Mouse (Mus musculus) forebrain, embryonic 13.5 days (tissue): ENCODE data around the gene Cox20. TPM values are rescaled to one million over a fixed set of nuclear protein-coding genes. Genes with fewer than 3 reads are reported as not detected.
"Not testable (repeated sequence)": the region's sequence is repeated elsewhere in the genome, so short reads cannot be mapped to it uniquely, and the experiment has no call there.

Experiments
- ATAC-seq: fragments of 200-750 bp; cut with Nextera tagmentation; 2 replicates; pipeline ENCODE4 v1.8.0; 2017
- H3K27ac ChIP-seq: fragments of 300-500 bp; sonication (generic); 2 replicates; pipeline ENCODE4 v1.5.1; 2015; ENCODE audit warnings: inconsistent platforms, mild to moderate bottlenecking, moderate library complexity
- H3K27me3 ChIP-seq: fragments of 300-500 bp; sonication (generic); 2 replicates; pipeline ENCODE4 v1.6.1; 2015; ENCODE audit warnings: mild to moderate bottlenecking, inconsistent platforms
- H3K36me3 ChIP-seq: fragments of 300-500 bp; sonication (generic); 2 replicates; pipeline ENCODE4 v1.6.1; 2015; ENCODE audit warnings: mild to moderate bottlenecking, inconsistent platforms; ENCODE audit not compliant: poor library complexity, severe bottlenecking
- H3K4me1 ChIP-seq: fragments of 300-500 bp; sonication (generic); 2 replicates; pipeline ENCODE4 v1.6.1; 2015; ENCODE audit warnings: inconsistent platforms
- H3K4me2 ChIP-seq: fragments of 300-500 bp; sonication (generic); 2 replicates; pipeline ENCODE4 v1.6.1; 2015; ENCODE audit warnings: inconsistent platforms, mild to moderate bottlenecking, moderate library complexity
- H3K4me3 ChIP-seq: fragments of 300-500 bp; sonication (generic); 2 replicates; pipeline ENCODE4 v1.5.1; 2015; ENCODE audit warnings: mild to moderate bottlenecking, inconsistent platforms
- H3K9ac ChIP-seq: fragments of 300-500 bp; sonication (generic); 2 replicates; pipeline ENCODE4 v1.6.1; 2015; ENCODE audit warnings: mild to moderate bottlenecking, inconsistent platforms
- H3K9me3 ChIP-seq: fragments of 300-500 bp; sonication (generic); replicated peaks from 2 replicates; pipeline ENCODE4 v1.6.1; 2016; ENCODE audit warnings: inconsistent platforms
- WGBS: fragments of 180-500 bp; shearing (Covaris S2); methylation state at CpG from one replicate; pipeline ENCODE4 v1.1.7; 2015; 5-methylcytosine and 5-hydroxymethylcytosine counted together
- polyA plus RNA-seq: library from polyadenylated mRNA; unstranded; fragments of >200 nt; fragmentation: Nextera tagmentation; extraction: Ambion mirVana; gene quantifications from 2 replicates; pipeline ENCODE4 v1.2.1, GENCODE M21; 2015

Gene Cox20
- 146 and 191 TPM in 2 replicates for polyA plus RNA-seq

DNA sequence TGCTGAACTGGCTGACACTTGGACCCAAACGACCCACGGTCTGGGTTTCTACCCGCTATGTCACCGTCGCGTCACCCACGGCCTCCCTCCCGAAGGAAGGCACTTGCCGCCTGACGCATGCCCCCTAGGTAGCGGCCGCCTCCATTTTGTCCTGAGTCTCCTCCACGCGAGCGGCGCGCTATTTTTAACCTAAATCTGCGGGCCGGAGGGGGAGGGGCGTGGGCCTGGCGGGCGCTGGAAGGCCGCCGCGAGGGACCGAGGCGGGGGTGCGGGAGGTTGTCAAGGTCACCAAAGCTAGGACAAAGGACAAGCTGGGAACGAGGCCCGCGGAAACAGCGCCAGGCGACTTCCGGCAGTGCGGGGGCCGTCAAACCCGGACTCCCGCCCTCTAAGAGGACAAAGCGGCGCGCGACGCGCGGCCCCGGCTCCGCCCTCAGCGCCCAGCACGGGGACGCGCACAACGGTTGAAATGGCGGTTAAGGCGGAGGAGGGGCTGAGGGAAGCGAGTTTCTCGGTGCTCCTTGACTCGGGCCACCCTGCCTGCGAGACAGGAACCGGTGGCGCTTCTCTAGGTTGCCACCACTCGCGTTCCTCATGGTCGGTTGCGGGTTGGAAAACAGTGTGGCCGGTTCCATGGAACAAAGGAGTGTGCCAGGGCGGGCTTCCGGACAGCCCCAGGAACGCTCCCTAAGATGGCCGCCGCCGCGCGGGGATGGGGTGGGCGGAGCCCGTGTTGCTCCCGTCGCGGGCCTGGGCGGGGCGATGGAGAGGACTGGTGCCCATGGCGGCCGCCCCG lies at the start of gene Cox20:
Cox20 (plus strand) TSS at position 742 of the 796 bp plus-strand sequence.
- Histone ChIP-seq H3K4me1 (peaks cover 30% of the 10 kb centered on the region), H3K27me3 (no peaks in the 10 kb centered on the region), H3K27ac (peak within 1 kb of the TSS; percentile 100), H3K4me3 (peak within 1 kb of the TSS; percentile 67), H3K36me3 (peaks cover 26% of the 10 kb centered on the region), H3K4me2 (peak within 1 kb of the TSS; percentile 88), H3K9ac (peak within 1 kb of the TSS; percentile 92), H3K9me3 (no peaks in the 10 kb centered on the region)
- 0% methylated on average over 71 of the region's 83 CpGs for WGBS
- ATAC-seq = peak; percentile 95

DNA sequence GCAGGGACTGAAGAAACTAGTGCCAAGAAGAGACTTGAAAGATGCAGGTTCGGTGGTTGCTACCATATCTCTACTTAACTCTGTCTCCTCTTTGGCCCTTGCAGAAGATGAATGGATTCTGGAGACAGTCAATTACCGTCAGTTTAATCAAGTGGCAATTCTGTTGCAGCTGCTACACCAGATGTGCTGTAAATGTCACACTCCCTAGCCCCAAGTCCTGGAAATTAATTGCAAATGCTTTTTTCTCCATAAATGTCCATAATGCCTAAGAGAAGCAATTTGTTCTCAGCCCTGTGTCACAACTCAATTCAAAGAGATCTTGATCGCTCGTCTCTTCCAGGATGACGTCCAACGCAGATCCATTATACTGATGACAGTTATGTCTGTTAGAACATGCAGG lies 48.3 kb upstream of the Cox20 start:
- no peak for ATAC-seq
- Histone ChIP-seq H3K36me3 (no peaks in the 10 kb centered on the region), H3K9me3 (no peaks in the 10 kb centered on the region), H3K4me3 (no peak overlapping the region), H3K27ac (no peak overlapping the region), H3K4me2 (no peak overlapping the region), H3K9ac (no peak overlapping the region), H3K4me1 (no peaks in the 10 kb centered on the region), H3K27me3 (no peaks in the 10 kb centered on the region)
- WGBS = 80% methylated on average over 6 of the region's 6 CpGs

DNA sequence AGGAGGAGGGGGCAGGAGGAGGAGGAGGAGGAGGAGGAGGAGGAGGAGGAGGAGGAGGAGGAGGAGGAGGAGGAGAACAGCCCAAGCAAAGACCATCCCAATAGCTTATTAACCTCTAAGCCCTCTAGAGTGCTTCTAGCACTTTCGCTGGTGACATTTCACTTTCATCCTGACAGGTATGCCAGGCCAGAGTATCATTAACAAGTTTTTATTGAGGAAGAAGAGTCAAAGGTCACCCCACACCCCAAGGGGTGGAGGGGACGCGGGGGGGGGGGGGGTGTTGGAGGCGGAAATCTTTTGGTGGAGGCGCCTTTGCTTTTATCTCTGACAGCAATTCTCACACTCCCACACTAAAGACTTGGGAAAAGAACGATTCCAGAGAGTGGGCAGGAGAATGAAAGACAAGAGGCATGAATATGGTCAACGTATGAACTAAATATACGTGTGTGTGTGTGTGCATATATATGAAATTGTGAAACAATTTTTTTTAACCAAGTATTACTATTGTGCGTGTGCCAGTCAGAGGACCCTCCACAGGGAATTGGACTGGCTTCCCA lies 43.7 kb upstream of the Cox20 start:
- no peak; the same call in 1 of the 2 replicates for ATAC-seq
- H3K9ac ChIP-seq = no peak overlapping the region
- H3K4me1 ChIP-seq = no peaks in the 10 kb centered on the region
- H3K4me3 ChIP-seq = peak overlapping the region; percentile 62; the same call in 1 of the 2 replicates
- H3K4me2 ChIP-seq = peak overlapping the region; percentile 69
- H3K27ac ChIP-seq = no peak overlapping the region
- H3K27me3 ChIP-seq = peaks cover 7% of the 10 kb centered on the region; the same call in 1 of the 2 replicates
- no peaks in the 10 kb centered on the region for H3K36me3 ChIP-seq
- no peaks in the 10 kb centered on the region for H3K9me3 ChIP-seq
- 63% methylated on average over 9 of the region's 9 CpGs for WGBS

- H3K4me2 ChIP-seq = peak overlapping the region; percentile 69
- peak overlapping the region; percentile 62 for H3K4me3 ChIP-seq
- H3K9ac ChIP-seq = peak overlapping the region; percentile 83
- no peaks in the 10 kb centered on the region for H3K36me3 ChIP-seq
- H3K27me3 ChIP-seq = peaks cover 7% of the 10 kb centered on the region; the same call in 1 of the 2 replicates
- peak; percentile 50 for ATAC-seq
- H3K9me3 ChIP-seq = no peaks in the 10 kb centered on the region
- WGBS = 9% methylated on average over 11 of the region's 11 CpGs
- H3K27ac ChIP-seq = no peak overlapping the region
- no peaks in the 10 kb centered on the region for H3K4me1 ChIP-seq
These were observed 43.2 kb upstream of the Cox20 start for GRCm38 (mm10) chr1:178275738-178276053.

DNA sequence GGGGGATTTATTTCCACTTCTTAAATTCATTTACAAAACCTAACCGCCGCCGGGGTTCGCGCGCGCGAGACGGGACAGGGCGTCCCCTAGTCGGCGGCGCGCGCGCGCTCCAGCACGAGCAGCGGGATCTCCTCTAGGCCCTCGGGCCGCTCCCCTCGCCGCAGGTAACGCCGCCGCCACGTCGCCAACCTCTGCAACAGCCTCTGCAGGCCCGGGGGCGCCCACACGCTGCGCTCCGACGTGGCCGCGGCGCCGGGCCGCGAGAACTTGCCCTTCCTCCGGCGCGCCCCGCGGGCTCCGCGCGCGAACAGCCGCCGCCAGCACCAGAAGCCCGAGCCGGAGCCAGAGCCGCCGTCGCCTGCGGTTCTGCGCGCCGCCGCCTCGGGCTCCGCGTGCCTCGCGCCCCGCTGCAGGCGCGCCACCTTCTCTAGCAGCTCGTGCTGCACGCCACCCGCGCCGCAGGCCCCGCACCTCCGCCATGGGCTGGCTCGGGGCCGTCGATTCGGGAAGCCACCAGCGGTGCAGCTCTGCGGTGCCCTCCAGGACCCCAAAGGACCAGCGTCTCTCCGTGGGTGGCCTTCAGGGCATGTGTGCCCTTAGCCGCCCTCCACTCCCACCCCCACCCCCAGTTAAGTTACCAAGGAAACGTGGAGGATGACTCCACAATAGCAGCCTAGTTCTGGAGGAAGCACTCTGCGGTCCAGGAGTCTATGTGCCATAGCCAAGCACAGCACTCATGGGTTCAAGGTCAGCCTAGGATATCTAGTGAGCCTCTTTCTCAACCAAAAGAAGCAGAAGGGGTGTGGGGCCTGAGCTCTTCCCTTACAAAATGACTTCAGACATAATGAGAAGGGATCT lies 42.6 kb upstream of the Cox20 start:
- Histone ChIP-seq H3K27ac (peak overlapping the region; percentile 84), H3K4me1 (no peaks in the 10 kb centered on the region), H3K36me3 (no peaks in the 10 kb centered on the region), H3K4me2 (peak overlapping the region; percentile 69), H3K27me3 (peaks cover 7% of the 10 kb centered on the region; the same call in 1 of the 2 replicates), H3K4me3 (peak overlapping the region; percentile 62), H3K9me3 (no peaks in the 10 kb centered on the region), H3K9ac (peak overlapping the region; percentile 83)
- peak; percentile 97 for ATAC-seq
- under 1% methylated on average over 76 of the region's 87 CpGs for WGBS

DNA sequence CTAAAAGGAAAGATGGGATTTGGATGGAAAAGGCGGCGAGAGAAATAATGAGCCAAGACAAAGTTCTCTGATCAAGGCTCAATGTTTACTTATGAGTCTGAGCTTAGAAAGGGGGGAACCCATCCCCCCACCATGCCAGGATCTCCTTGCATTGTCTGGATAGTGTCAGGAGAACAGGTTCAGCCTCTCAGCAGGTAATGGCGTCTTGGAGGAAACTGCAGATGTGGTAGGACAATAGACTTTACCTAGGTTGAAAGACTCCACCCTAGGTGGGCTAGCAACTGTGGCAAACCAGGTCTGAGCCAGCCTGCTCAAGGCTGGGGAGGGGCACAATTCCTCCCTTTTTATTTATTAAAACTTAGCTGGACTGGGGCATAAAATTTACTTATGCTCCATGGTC lies 35.6 kb upstream of the Cox20 start:
- 80% methylated on average over 3 of the region's 3 CpGs for WGBS
- not testable (repeated sequence) for H3K4me2 ChIP-seq

GRCm38 (mm10) chr1:178283946-178284720 lies 34.8 kb upstream of the Cox20 start:
- 60% methylated on average over 2 of the region's 2 CpGs for WGBS
- no peak for ATAC-seq
- no peak overlapping the region for H3K27ac ChIP-seq

More for the DNA sequence above, 35.6 kb upstream of the Cox20 start:
- not testable (repeated sequence) for H3K9me3 ChIP-seq, H3K4me1 ChIP-seq, H3K27ac ChIP-seq, H3K9ac ChIP-seq, ATAC-seq, H3K27me3 ChIP-seq, H3K36me3 ChIP-seq, H3K4me3 ChIP-seq

DNA sequence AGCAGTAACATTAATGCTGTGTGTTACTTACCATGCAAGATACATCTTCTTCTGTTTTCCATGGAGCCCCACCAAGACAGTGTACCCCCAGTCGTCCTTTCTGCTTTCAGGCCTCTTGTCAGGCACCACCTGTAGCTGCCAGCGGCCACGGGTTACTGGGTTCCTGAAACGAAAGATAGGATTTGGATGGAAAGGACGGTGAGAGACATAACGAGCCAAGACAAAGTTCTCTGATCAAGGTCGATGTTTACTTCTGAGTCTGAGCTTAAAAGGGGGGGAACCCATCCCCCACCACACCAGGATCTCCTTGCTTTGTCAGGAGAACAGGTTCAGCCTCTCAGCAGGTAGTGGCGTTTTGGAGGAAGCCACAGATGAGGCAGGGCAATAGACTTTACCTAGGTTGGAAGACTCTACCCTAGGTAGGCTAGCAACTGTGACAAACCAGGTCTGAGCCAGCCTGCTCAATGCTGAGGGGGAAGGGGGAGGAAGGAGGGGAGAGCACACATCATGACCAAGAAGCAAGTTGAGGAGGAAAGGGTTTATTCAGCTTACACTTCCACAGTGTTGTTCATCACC lies 31.2 kb upstream of the Cox20 start:
- Histone ChIP-seq H3K4me1 (no peaks in the 10 kb centered on the region), H3K27ac (no peak overlapping the region), H3K4me3 (no peak overlapping the region), H3K4me2 (no peak overlapping the region), H3K36me3 (no peaks in the 10 kb centered on the region), H3K9ac (no peak overlapping the region), H3K9me3 (peaks cover 8% of the 10 kb centered on the region), H3K27me3 (no peaks in the 10 kb centered on the region)
- no peak for ATAC-seq
- 51% methylated on average over 8 of the region's 8 CpGs for WGBS

More at GRCm38 (mm10) chr1:178283946-178284720, 34.8 kb upstream of the Cox20 start:
- Histone ChIP-seq H3K27me3 (no peaks in the 10 kb centered on the region), H3K4me2 (no peak overlapping the region), H3K4me3 (no peak overlapping the region), H3K9me3 (peaks cover 8% of the 10 kb centered on the region), H3K36me3 (no peaks in the 10 kb centered on the region), H3K9ac (no peak overlapping the region), H3K4me1 (no peaks in the 10 kb centered on the region)

- Histone ChIP-seq H3K27me3 (no peaks in the 10 kb centered on the region), H3K36me3 (no peaks in the 10 kb centered on the region), H3K4me2 (no peak overlapping the region), H3K9ac (no peak overlapping the region), H3K4me3 (no peak overlapping the region), H3K27ac (no peak overlapping the region), H3K4me1 (no peaks in the 10 kb centered on the region), H3K9me3 (no peaks in the 10 kb centered on the region)
- no peak for ATAC-seq
- 87% methylated on average over 3 of the region's 3 CpGs for WGBS
These were observed 27.2 kb upstream of the Cox20 start for GRCm38 (mm10) chr1:178291716-178292115.

- Histone ChIP-seq H3K27ac (no peak overlapping the region), H3K4me1 (no peaks in the 10 kb centered on the region), H3K27me3 (no peaks in the 10 kb centered on the region), H3K9ac (no peak overlapping the region), H3K4me2 (no peak overlapping the region), H3K36me3 (no peaks in the 10 kb centered on the region), H3K9me3 (no peaks in the 10 kb centered on the region), H3K4me3 (no peak overlapping the region)
- no peak for ATAC-seq
- WGBS = 96% methylated on average over 1 of the region's 1 CpGs
These were observed 24.9 kb upstream of the Cox20 start for GRCm38 (mm10) chr1:178294051-178294450.

GRCm38 (mm10) chr1:178301261-178301660 lies 17.7 kb upstream of the Cox20 start:
- H3K4me2 ChIP-seq, ATAC-seq, H3K4me3 ChIP-seq, H3K27ac ChIP-seq, H3K36me3 ChIP-seq, H3K27me3 ChIP-seq, H3K9ac ChIP-seq, H3K4me1 ChIP-seq: not testable (repeated sequence)
- WGBS = 89% methylated on average over 2 of the region's 2 CpGs
- peaks cover 11% of the 10 kb centered on the region for H3K9me3 ChIP-seq
